Mouse (Mus musculus): Measurements from ENCODE around the gene Cdc42ep3. TPM values are rescaled to one million over a fixed set of nuclear protein-coding genes. Genes with fewer than 3 reads are reported as not detected.

The Cdc42ep3 gene
- total RNA-seq, 2 experiments from 2014 or later, result 31.3 to 35.3 TPM

- no peak for DNase-seq
- intact Hi-C loops (cut with DNase I), result no loop called here
Observed at GRCm38 (mm10) chr17:79298968-79299367, 55.9 kb downstream of the Cdc42ep3 start.

GRCm38 (mm10) chr17:79295926-79296325, 59.0 kb downstream of the Cdc42ep3 start:
- intact Hi-C loops (cut with DNase I), result no loop called here
- DNase-seq, result peak; percentile 11 to 12

DNA sequence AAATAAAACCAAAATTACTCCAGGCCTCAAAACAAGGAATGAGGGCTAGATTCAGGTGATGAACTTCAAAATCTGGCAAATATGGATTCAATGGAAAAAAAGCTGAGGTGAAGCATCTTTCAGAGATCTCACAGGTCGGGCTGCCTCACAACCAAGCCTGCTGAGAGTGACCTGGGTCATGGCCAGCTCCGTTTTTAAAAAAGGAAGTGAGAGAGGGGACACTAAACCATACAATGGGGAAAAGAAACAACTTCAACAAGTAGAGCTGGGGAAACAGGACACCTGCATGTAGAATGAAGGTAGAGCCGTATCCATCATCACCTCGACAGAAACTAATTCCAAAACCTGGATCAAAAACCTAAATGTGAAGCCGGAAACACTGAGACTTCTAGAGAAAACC, 63.2 kb downstream of the Cdc42ep3 start:
- intact Hi-C loops (cut with DNase I), result no loop called here

GRCm38 (mm10) chr17:79290697-79291096, 64.2 kb downstream of the Cdc42ep3 start:
- intact Hi-C loops (cut with DNase I), result no loop called here

More for the DNA sequence above, 63.2 kb downstream of the Cdc42ep3 start:
- DNase-seq, result no peak

DNA sequence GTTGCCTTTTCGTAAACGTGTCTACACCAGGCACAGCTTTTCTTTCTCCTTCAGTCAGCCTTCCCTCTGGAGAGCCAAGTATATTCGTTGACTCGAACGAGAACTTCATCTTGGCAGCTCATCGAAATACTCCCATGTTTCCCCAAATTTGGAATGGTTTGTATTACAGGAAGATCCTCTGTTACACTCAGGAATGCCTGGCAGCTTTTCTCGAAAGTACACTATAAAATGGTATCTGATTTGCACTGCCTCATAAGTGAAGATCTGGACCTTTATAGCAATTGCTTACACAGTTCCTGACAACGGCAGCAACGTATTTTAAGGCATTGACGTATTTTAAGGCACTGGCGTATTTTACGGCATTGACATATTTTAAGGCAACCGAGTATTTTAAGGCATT, 67.6 kb downstream of the Cdc42ep3 start:
- no peak for DNase-seq
- intact Hi-C loops (cut with DNase I), result no loop called here

More at GRCm38 (mm10) chr17:79290697-79291096, 64.2 kb downstream of the Cdc42ep3 start:
- no peak for DNase-seq

- no peak for DNase-seq
- intact Hi-C loops (cut with DNase I), result no loop called here
Observed at GRCm38 (mm10) chr17:79285030-79285601, 69.8 kb downstream of the Cdc42ep3 start.

All from heart, postnatal 36 days (tissue).